Mouse (Mus musculus): ENCODE results near the gene Ms4a12. TPM values are rescaled to one million over a fixed set of nuclear protein-coding genes. Genes with fewer than 3 reads are reported as not detected.

Gene Ms4a12
- polyA plus RNA-seq, 1 experiment from 2014 or later: not detected

GRCm38 (mm10) chr19:11165172-11165571, 67.1 kb downstream of the Ms4a12 start, which contains the start of gene 1700025F22Rik:
1700025F22Rik (minus strand) TSS chr19:11165320.
- Histone ChIP-seq H3K9ac (ENCODE audit: low read length) (no peak within 1 kb of the TSS), H3K27ac (ENCODE audit: low read length) (no peak within 1 kb of the TSS), H3K27me3 (ENCODE audit: control insufficient read depth, insufficient read depth, low read depth, low read length) (no peaks in the 10 kb centered on the region), H3K36me3 (ENCODE audit: control insufficient read depth, insufficient read depth, low read length) (no peaks in the 10 kb centered on the region), H3K4me1 (replicated peaks; ENCODE audit: control insufficient read depth, insufficient read depth, low read length) (no peaks in the 10 kb centered on the region), H3K4me2 (ENCODE audit: low read depth, low read length) (no peak within 1 kb of the TSS), H3K9me3 (ENCODE audit: control insufficient read depth, low read length) (no peaks in the 10 kb centered on the region), H3K4me3 (ENCODE audit: low read length) (no peak within 1 kb of the TSS)
- 43% methylated on average over 10 of the region's 10 CpGs for WGBS
- no peak for ATAC-seq (ENCODE audit: low read depth)

Other genes with a start within 250 kb of the Ms4a12 start
- gene Ms4a15, start 239.2 kb downstream of the Ms4a12 start, polyA plus RNA-seq (2015; fragmentation: Nextera tagmentation; extraction: Ambion mirVana): not detected in 2 replicates
- gene Ms4a18, start 214.4 kb downstream of the Ms4a12 start, polyA plus RNA-seq (2015; fragmentation: Nextera tagmentation; extraction: Ambion mirVana): not detected in 2 replicates
- 0.33 TPM in 1 of 2 replicates, not detected in the other for gene Ms4a8a, start 151.3 kb downstream of the Ms4a12 start, polyA plus RNA-seq (2015; fragmentation: Nextera tagmentation; extraction: Ambion mirVana)
- not detected in 2 replicates for gene 1700017D01Rik, start 101.6 kb downstream of the Ms4a12 start, polyA plus RNA-seq (2015; fragmentation: Nextera tagmentation; extraction: Ambion mirVana)
- gene 1700025F22Rik, start 67.1 kb downstream of the Ms4a12 start, polyA plus RNA-seq (2015; fragmentation: Nextera tagmentation; extraction: Ambion mirVana): not detected in 2 replicates
- not detected in 2 replicates for gene Ms4a13, start 35.7 kb downstream of the Ms4a12 start, polyA plus RNA-seq (2015; fragmentation: Nextera tagmentation; extraction: Ambion mirVana)
- not detected in 2 replicates for gene Ms4a1, start 33.8 kb upstream of the Ms4a12 start, polyA plus RNA-seq (2015; fragmentation: Nextera tagmentation; extraction: Ambion mirVana)
- not detected in 2 replicates for gene Ms4a5, start 51.4 kb upstream of the Ms4a12 start, polyA plus RNA-seq (2015; fragmentation: Nextera tagmentation; extraction: Ambion mirVana)
- gene Ms4a14, start 82.0 kb upstream of the Ms4a12 start, polyA plus RNA-seq (2015; fragmentation: Nextera tagmentation; extraction: Ambion mirVana): 0.09 TPM in 1 of 2 replicates, not detected in the other
- 3.3 and 3.6 TPM in 2 replicates for gene Ms4a7, start 103.7 kb upstream of the Ms4a12 start, polyA plus RNA-seq (2015; fragmentation: Nextera tagmentation; extraction: Ambion mirVana)
- gene Ms4a4a, start 143.1 kb upstream of the Ms4a12 start, polyA plus RNA-seq (2015; fragmentation: Nextera tagmentation; extraction: Ambion mirVana): 6.1 and 6.7 TPM in 2 replicates
- 0.62 and 0.78 TPM in 2 replicates for gene Ms4a4c, start 172.3 kb upstream of the Ms4a12 start, polyA plus RNA-seq (2015; fragmentation: Nextera tagmentation; extraction: Ambion mirVana)
- 0.30 and 0.38 TPM in 2 replicates for gene Ms4a4b, start 211.1 kb upstream of the Ms4a12 start, polyA plus RNA-seq (2015; fragmentation: Nextera tagmentation; extraction: Ambion mirVana)
- gene Ms4a6c, start 236.9 kb upstream of the Ms4a12 start, polyA plus RNA-seq (2015; fragmentation: Nextera tagmentation; extraction: Ambion mirVana): 7.4 and 8.3 TPM in 2 replicates